Mouse (Mus musculus) left cerebral cortex, postnatal 25 days (tissue): ENCODE data around the gene Mrpl41. TPM values are rescaled to one million over a fixed set of nuclear protein-coding genes. Genes with fewer than 3 reads are reported as not detected.
"Not testable (repeated sequence)": the region's sequence is repeated elsewhere in the genome, so short reads cannot be mapped to it uniquely, and the experiment has no call there.

Experiments
- DNase-seq, 2 experiments: peaks; one replicate each; pipeline ENCODE4 v3.0.0; 2022; ENCODE audit warnings: low spot score in 2 of 2, mixed read lengths in 1 of 2
- intact Hi-C: fragments of 180-260 bp; cut with DNase I; formaldehyde crosslinking; loops from one replicate; pipeline ENCODE4 v1.15.1; 2025
- microRNA-seq, 2 experiments: library from miRNA; unstranded; fragments of <30 nt; microRNA quantifications; one replicate each; pipeline ENCODE4 v1.2.0; 2022
- total RNA-seq, 2 experiments: library from RNA; stranded (reverse); gene quantifications; 2 replicates each; pipeline ENCODE4 v1.2.3; 2021

The Mrpl41 gene
- total RNA-seq, 2 experiments from 2014 or later: 72.5 to 79.4 TPM

DNA sequence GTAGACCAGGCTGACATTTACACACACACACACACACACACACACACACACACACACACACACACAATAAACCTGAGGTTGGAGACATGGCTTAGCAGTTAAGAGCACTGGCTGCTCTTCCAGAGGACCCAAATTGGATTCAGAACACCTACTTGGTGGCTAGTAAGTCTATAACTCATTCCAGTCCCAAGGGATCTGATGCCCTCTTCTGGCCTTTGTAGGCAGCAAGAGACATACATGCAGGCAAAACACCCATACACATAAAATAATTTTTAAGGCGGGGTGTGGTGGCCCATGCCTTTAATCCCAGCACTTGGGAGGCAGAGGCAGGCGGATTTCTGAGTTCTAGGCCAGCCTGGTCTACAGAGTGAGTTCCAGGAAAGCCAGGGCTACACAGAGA is 30.6 kb downstream of the Mrpl41 start:
- intact Hi-C loops, DNase-seq: not testable (repeated sequence)

- no peak for DNase-seq
- intact Hi-C loops: no loop called here
Observed at GRCm38 (mm10) chr2:24942092-24942491, 32.8 kb downstream of the Mrpl41 start.

DNA sequence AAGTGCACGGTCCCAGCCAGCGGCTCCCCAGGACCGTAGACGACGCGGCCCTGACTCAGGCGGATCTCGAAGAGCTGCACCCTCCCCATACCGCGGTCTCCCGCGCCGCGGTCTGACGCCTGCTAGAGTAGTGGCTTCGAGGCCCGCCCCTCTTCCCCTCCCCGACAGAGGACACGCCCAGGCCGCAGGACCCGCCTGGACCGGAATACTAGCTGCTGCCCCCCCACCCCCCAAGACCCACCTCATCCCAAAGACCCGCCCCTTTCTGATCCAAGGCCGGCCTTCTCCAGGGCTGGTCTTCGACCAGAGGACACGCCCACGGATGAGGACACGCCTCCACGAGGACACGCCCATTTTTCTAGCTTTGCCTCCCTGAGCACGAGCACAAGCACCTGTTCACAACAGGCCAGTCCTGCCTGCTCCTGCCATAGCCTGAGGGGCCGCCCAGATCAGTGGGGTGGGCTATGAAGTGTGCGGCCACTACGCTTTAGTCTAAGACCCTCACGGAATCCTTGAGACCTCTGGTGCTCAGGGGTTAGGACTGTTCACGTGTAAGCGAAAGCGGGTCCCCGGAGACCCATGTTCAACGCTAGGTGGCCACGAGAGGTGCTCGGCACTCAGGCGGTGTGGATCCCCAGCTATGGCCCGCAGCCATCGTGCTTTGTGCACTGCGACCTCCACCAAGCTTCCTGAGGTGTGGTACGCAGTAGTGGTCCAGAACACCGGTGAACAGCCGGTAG is 39.7 kb downstream of the Mrpl41 start, which contains the start of gene Arrdc1:
Gene Arrdc1 (minus strand): TSS at position 196 of the 740 bp plus-strand sequence.
- intact Hi-C loops: no loop called here
- DNase-seq: peak; percentile 81 to 89

GRCm38 (mm10) chr2:24934441-24934963 is 40.4 kb downstream of the Mrpl41 start:
- peak in 1 of 2 experiments; percentile 14 for DNase-seq
- intact Hi-C loops: no loop called here

DNA sequence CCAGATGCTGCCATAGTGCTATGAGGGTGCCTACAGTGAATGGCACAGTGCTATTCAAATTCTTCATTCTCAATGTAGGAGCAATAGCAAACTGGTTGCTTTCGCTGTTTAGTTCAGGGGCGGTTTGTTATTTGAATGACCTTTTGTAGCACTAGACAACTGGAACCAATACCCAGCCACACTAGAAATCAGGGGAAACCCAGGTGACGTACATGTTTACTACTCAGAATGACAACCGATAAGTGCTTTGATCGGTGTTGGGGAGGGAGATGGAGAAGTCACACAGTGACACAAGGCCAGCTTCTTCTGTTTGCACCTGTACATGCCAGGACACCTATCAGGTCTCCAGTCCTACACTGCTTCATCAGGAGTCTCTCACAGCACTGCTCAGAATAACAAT is 45.3 kb downstream of the Mrpl41 start:
- no peak for DNase-seq
- intact Hi-C loops: no loop called here

GRCm38 (mm10) chr2:24929119-24929518 is 45.8 kb downstream of the Mrpl41 start:
- intact Hi-C loops: no loop called here
- DNase-seq: no peak

DNA sequence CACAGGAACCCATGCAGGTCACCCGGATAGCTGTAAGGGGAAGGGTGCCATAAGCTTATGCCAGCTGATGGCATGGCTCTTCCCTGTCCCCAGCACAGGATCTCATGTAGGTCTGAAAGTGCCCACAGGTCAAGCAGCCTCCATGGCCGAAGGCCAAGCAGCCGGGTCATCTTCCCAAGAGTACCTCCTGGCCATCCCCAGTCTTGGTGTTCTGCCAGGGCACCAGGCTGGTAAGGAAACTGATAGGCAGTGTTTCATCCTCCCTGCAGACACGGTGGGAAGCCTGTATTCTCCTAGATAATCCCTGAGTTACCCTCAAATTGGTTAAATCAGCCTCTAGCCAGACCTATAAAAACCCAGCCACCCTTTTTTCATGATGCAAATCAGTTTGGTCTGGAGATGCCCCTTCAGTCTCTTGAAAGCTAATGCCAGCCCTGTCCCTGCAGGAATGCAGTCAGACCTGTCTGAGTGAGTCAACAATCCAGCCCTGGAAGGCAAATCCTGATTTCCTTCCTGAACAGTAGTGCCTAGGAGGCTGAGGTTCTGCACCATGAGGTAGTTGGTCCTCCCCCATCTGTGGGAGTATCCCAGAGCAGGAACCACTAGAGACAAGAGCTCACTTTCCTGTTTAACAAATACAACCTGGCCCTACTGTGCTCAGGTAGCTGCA is 47.0 kb downstream of the Mrpl41 start:
- no peak for DNase-seq
- intact Hi-C loops: no loop called here

DNA sequence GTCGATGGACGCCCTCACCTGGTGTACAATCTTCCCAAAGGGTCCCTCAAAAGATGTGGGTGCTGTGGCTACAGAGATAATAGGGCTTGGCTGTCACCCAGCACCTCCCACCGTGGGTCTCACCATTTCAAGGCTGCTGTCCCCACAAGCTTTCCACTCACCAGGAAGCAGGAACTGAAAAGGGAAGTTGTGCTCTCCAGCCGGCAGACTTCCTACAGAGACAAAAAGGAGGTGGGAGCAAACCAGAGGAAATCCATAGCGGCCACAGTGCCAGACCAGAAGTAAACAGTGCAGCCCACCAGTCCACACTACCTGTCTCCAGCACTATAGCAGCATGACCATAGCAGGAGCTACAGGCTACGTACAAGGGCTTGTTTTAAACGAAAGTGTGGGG is 47.9 kb downstream of the Mrpl41 start:
- intact Hi-C loops: no loop called here
- no peak for DNase-seq

GRCm38 (mm10) chr2:24926345-24926964 is 48.4 kb downstream of the Mrpl41 start:
- DNase-seq: no peak
- intact Hi-C loops: no loop called here

- DNase-seq: no peak
- intact Hi-C loops: no loop called here
Observed at GRCm38 (mm10) chr2:24925284-24925683, 49.6 kb downstream of the Mrpl41 start.

Small RNA genes lying within 50 kb of the gene (microRNA-seq; reads per million reads assigned to microRNA genes)
- 0 reads per million in 2 experiments for gene Gm22875

Other genes starting within 250 kb of the Mrpl41 start
- gene Cacna1b, start 211.9 kb downstream of the Mrpl41 start, total RNA-seq: 10 to 100 TPM; 87.9 to 95.9 TPM
- 10 to 100 TPM; 52.2 to 56.3 TPM for gene Ehmt1, start 55.5 kb downstream of the Mrpl41 start, total RNA-seq
- gene Arrdc1, start 39.8 kb downstream of the Mrpl41 start, total RNA-seq: 10 to 100 TPM; 12.8 to 15.5 TPM
- 10 to 100 TPM; 36.8 to 39.4 TPM for gene Zmynd19, start 25.3 kb downstream of the Mrpl41 start, total RNA-seq
- 10 to 100 TPM; 27.5 to 33.5 TPM for gene Dph7, start 12.7 kb downstream of the Mrpl41 start, total RNA-seq
- gene Pnpla7, start 935 bp upstream of the Mrpl41 start, total RNA-seq: 10 to 100 TPM; 14.6 to 17.5 TPM
- gene Nsmf, start 79.3 kb upstream of the Mrpl41 start, total RNA-seq: 100 to 1,000 TPM; 472 to 481 TPM
- gene Entpd8, start 105.2 kb upstream of the Mrpl41 start, total RNA-seq: not detected
- gene Noxa1, start 120.1 kb upstream of the Mrpl41 start, total RNA-seq: not detected
- 10 to 100 TPM; 21.7 to 30.7 TPM for gene Nrarp, start 205.7 kb upstream of the Mrpl41 start, total RNA-seq
- 1 to 10 TPM; 1.9 to 2.3 TPM for gene Tor4a, start 221.8 kb upstream of the Mrpl41 start, total RNA-seq
- 10 to 100 TPM; 50.8 to 51.8 TPM for gene Nelfb, start 236.4 kb upstream of the Mrpl41 start, total RNA-seq
- under 1 TPM in 1 of 2 experiments, not detected in 1; 0.23 TPM for gene Stpg3, start 239.5 kb upstream of the Mrpl41 start, total RNA-seq
- gene Fam166a, start 243.6 kb upstream of the Mrpl41 start, total RNA-seq: not detected
- 100 to 1,000 TPM; 376 to 398 TPM for gene Tubb4b, start 249.6 kb upstream of the Mrpl41 start, total RNA-seq